Mouse (Mus musculus) megakaryocyte, embryonic 14.5 days (primary cell): ENCODE measurements at regions not wholly inside any gene's neighbourhood (a gene's known extent, or its start where the extent isn't known, plus 50 kb on each side); places are given as distances from the start of the nearest gene placed in this dataset.

Experiments
- H3K27me3 ChIP-seq: replicated peaks from 2 replicates; pipeline ENCODE3; 2012; ENCODE audit warnings: inconsistent platforms
- H3K36me3 ChIP-seq: replicated peaks from 2 replicates; pipeline ENCODE3; 2012; ENCODE audit warnings: low read length, inconsistent platforms, mixed read lengths
- H3K4me1 ChIP-seq: 2 replicates; pipeline ENCODE4 v1.6.1; 2012; ENCODE audit warnings: inconsistent platforms
- H3K4me3 ChIP-seq: replicated peaks from 2 replicates; pipeline ENCODE3; 2012; ENCODE audit warnings: moderate library complexity, mild to moderate bottlenecking, inconsistent platforms
- H3K9me3 ChIP-seq: 2 replicates; pipeline ENCODE4 v1.6.1; 2012; ENCODE audit warnings: inconsistent platforms
- FLI1 ChIP-seq: IDR thresholded peaks from 2 replicates; pipeline ENCODE4 v1.6.1; 2012; ENCODE audit warnings: low read length, inconsistent platforms, mixed read lengths
- GATA1 ChIP-seq: IDR thresholded peaks from 3 replicates; pipeline ENCODE4 v1.6.1; 2012; ENCODE audit warnings: mixed read lengths, low read length, inconsistent platforms, borderline replicate concordance

- Histone ChIP-seq H3K9me3 (no peaks in the 10 kb centered on the region), H3K4me3 (no peak overlapping the region), H3K36me3 (no peaks in the 10 kb centered on the region), H3K4me1 (peaks cover 11% of the 10 kb centered on the region), H3K27me3 (no peaks in the 10 kb centered on the region)
- no peak for TF ChIP-seq GATA1
- no peak for TF ChIP-seq FLI1
Observed at GRCm38 (mm10) chr2:79141961-79142360, 113.3 kb upstream of the Itga4 start.

- Histone ChIP-seq H3K27me3 (no peaks in the 10 kb centered on the region), H3K4me1 (peaks cover 3% of the 10 kb centered on the region), H3K4me3 (no peak overlapping the region), H3K9me3 (no peaks in the 10 kb centered on the region), H3K36me3 (no peaks in the 10 kb centered on the region)
- no peak for TF ChIP-seq GATA1
- no peak for TF ChIP-seq FLI1
Observed at GRCm38 (mm10) chr2:79143196-79143595, 112.0 kb upstream of the Itga4 start.

- H3K4me1 ChIP-seq = peaks cover 8% of the 10 kb centered on the region
- H3K9me3 ChIP-seq = no peaks in the 10 kb centered on the region
- H3K4me3 ChIP-seq = no peak overlapping the region
- no peaks in the 10 kb centered on the region for H3K27me3 ChIP-seq
- TF ChIP-seq FLI1 (no peak), GATA1 (no peak)
- no peaks in the 10 kb centered on the region for H3K36me3 ChIP-seq
Observed at GRCm38 (mm10) chr2:79145897-79146296, 109.3 kb upstream of the Itga4 start.

GRCm38 (mm10) chr2:79146563-79146962 lies 108.7 kb upstream of the Itga4 start:
- Histone ChIP-seq H3K9me3 (no peaks in the 10 kb centered on the region), H3K4me1 (peaks cover 8% of the 10 kb centered on the region), H3K36me3 (no peaks in the 10 kb centered on the region), H3K27me3 (no peaks in the 10 kb centered on the region), H3K4me3 (no peak overlapping the region)
- no peak for TF ChIP-seq GATA1
- TF ChIP-seq FLI1 = no peak

- H3K4me3 ChIP-seq = no peak overlapping the region
- TF ChIP-seq FLI1 (no peak), GATA1 (no peak)
- peaks cover 8% of the 10 kb centered on the region for H3K4me1 ChIP-seq
- H3K9me3 ChIP-seq = no peaks in the 10 kb centered on the region
- H3K36me3 ChIP-seq = no peaks in the 10 kb centered on the region
- no peaks in the 10 kb centered on the region for H3K27me3 ChIP-seq
Observed at GRCm38 (mm10) chr2:79149012-79149698, 106.1 kb upstream of the Itga4 start.

GRCm38 (mm10) chr2:79151610-79152009 lies 103.6 kb upstream of the Itga4 start:
- no peaks in the 10 kb centered on the region for H3K36me3 ChIP-seq
- peaks cover 8% of the 10 kb centered on the region for H3K4me1 ChIP-seq
- H3K9me3 ChIP-seq = no peaks in the 10 kb centered on the region
- TF ChIP-seq FLI1 (no peak), GATA1 (no peak)
- no peak overlapping the region for H3K4me3 ChIP-seq
- no peaks in the 10 kb centered on the region for H3K27me3 ChIP-seq

GRCm38 (mm10) chr2:79152031-79152694 lies 103.1 kb upstream of the Itga4 start:
- H3K36me3 ChIP-seq = no peaks in the 10 kb centered on the region
- no peak for TF ChIP-seq FLI1
- no peak for TF ChIP-seq GATA1
- H3K9me3 ChIP-seq = no peaks in the 10 kb centered on the region
- H3K4me1 ChIP-seq = peaks cover 8% of the 10 kb centered on the region
- no peaks in the 10 kb centered on the region for H3K27me3 ChIP-seq
- no peak overlapping the region for H3K4me3 ChIP-seq

- Histone ChIP-seq H3K9me3 (no peaks in the 10 kb centered on the region), H3K27me3 (no peaks in the 10 kb centered on the region), H3K4me1 (peaks cover 8% of the 10 kb centered on the region), H3K36me3 (no peaks in the 10 kb centered on the region), H3K4me3 (no peak overlapping the region)
- TF ChIP-seq FLI1 = no peak
- no peak for TF ChIP-seq GATA1
Observed at GRCm38 (mm10) chr2:79152695-79153057, 102.5 kb upstream of the Itga4 start.

GRCm38 (mm10) chr2:79153070-79153469 lies 102.2 kb upstream of the Itga4 start:
- Histone ChIP-seq H3K27me3 (no peaks in the 10 kb centered on the region), H3K36me3 (no peaks in the 10 kb centered on the region), H3K4me1 (peaks cover 12% of the 10 kb centered on the region), H3K4me3 (no peak overlapping the region), H3K9me3 (no peaks in the 10 kb centered on the region)
- TF ChIP-seq GATA1 = no peak
- TF ChIP-seq FLI1 = no peak

- Histone ChIP-seq H3K9me3 (peaks cover 3% of the 10 kb centered on the region; the same call in 1 of the 2 replicates), H3K4me3 (no peak overlapping the region)
- TF ChIP-seq FLI1 (no peak), GATA1 (no peak)
Observed at GRCm38 (mm10) chr2:79158450-79159055, 96.7 kb upstream of the Itga4 start.

More at GRCm38 (mm10) chr2:79158450-79159055, 96.7 kb upstream of the Itga4 start:
- Histone ChIP-seq H3K27me3 (no peaks in the 10 kb centered on the region), H3K36me3 (no peaks in the 10 kb centered on the region), H3K4me1 (peaks cover 15% of the 10 kb centered on the region; the same call in 1 of the 2 replicates)
